Mouse (Mus musculus) lung, adult 2 months (tissue): ENCODE data around the gene Dtd1.

Source experiments
- CTCF ChIP-seq: fragments of 200-500 bp; IDR thresholded peaks from 2 replicates; pipeline ENCODE4 v1.5.1; 2011; ENCODE audit warnings: mild to moderate bottlenecking, low read length, control low read depth; ENCODE audit not compliant: insufficient read depth
- POLR2A ChIP-seq: fragments of 200-500 bp; IDR thresholded peaks from 2 replicates; pipeline ENCODE4 v1.6.1; 2011; ENCODE audit warnings: low read depth, mild to moderate bottlenecking, control low read depth, low read length, borderline replicate concordance; ENCODE audit errors: extremely low read depth

- TF ChIP-seq CTCF (no peak), POLR2A (no peak)
These were observed 55.6 kb downstream of the Dtd1 start for GRCm38 (mm10) chr2:144655307-144655706.
